Mouse (Mus musculus): ENCODE data around the gene Eid1.

GRCm38 (mm10) chr2:125655391-125655790 lies 17.5 kb upstream of the Eid1 start:
- no peak for TF ChIP-seq CTCF (IDR thresholded peaks at IDR 0.05; ENCODE audit: low read depth, low read length)
- TF ChIP-seq POLR2A (IDR thresholded peaks at IDR 0.05; ENCODE audit: borderline replicate concordance, low read depth, low read length), result no peak

Measured in bone marrow macrophage, adult 2 months (primary cell).